Mouse (Mus musculus): ENCODE data around the gene Npas3.

- TF ChIP-seq CTCF (IDR thresholded peaks at IDR 0.05; ENCODE audit: low read depth) = no peak
- no peak for TF ChIP-seq EP300 (optimal IDR thresholded peaks at IDR 0.05)
Observed at GRCm38 (mm10) chr12:53407776-53408175, 159.3 kb downstream of the Npas3 start.

Data from stomach, postnatal 0 days (tissue).